Mouse (Mus musculus) retina, postnatal 7 days (tissue): ENCODE results near the gene Stk38l.
"Not testable (repeated sequence)": the region's sequence is repeated elsewhere in the genome, so short reads cannot be mapped to it uniquely, and the experiment has no call there.

Experiments used
- DNase-seq: peaks from one replicate; pipeline ENCODE4 v3.0.0-alpha.2; 2012; ENCODE audit warnings: low read depth, low spot score

Stk38l gene

DNA sequence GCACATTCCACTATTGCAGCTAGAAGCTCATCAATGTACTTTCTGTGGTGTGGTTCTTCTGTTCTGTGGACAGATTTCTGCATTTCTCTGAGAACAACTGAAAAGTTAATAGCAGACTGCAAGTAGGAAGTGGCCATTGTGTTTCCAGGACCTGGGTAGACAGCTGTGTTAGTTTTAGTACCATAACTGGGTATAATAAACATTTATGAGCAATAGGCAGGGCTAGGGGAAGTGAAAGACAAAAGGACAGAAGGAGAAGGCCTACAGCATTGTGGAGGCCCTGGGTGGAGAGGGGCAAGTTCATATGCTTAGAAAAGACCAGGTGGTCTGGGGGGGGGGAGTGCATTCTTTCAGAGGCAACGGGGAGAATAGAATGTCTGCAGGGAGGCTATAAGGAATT, 8.8 kb downstream of the Stk38l start:
- no peak for DNase-seq

- no peak for DNase-seq
Observed at GRCm38 (mm10) chr6:146738889-146739288, 14.1 kb downstream of the Stk38l start.

GRCm38 (mm10) chr6:146740724-146741123, 15.9 kb downstream of the Stk38l start:
- no peak for DNase-seq

DNA sequence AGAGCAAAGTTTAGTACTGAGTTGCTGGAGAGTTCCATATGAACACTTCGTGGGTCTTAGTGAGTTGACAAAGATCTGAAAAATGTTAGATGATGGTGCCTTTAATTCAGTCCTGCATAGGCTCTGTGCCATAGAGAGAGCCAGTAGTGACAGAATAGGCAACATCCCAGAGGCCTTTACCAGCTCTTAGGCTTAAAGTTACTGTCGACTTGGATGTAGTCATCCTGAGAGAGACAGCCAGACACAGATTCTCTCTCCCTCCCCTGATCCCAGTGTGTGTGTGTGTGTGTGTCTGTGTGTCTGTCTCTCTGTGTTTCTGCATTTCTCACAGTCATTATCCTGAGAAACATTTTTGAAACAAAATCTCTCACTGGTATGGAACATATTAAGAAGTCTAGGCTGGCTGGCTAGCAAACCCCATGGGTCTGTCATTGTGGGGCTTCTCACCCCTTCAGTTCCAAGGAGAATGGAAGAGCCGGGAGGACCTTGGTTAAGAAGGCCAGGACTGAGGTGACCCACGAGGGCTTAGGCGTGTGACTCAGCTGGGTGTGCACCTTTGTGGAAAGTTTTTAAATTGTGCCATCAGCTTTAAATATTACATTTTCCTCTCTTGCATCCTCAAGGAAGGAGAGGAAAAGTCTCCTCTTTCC, 17.3 kb downstream of the Stk38l start:
- DNase-seq, result no peak

DNA sequence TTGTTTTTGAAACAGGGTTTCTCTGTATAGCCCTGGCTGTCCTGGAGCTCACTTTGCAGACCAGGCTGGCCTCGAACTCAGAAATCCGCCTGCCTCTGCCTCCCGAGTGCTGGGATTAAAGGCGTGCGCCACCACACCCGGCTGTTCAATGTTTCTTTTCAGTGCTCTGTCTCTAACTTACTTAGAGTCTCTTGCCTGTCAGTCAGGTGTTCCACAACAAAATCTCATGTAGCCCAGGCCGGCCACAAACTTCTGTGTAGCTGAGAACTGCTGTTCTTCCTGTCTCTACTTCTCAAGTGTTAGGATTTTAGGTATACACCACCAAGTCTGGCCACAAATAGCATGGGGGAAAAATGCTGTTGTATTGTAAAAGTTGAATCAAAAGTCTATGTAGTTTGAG, 19.5 kb downstream of the Stk38l start:
- DNase-seq, result not testable (repeated sequence)

DNA sequence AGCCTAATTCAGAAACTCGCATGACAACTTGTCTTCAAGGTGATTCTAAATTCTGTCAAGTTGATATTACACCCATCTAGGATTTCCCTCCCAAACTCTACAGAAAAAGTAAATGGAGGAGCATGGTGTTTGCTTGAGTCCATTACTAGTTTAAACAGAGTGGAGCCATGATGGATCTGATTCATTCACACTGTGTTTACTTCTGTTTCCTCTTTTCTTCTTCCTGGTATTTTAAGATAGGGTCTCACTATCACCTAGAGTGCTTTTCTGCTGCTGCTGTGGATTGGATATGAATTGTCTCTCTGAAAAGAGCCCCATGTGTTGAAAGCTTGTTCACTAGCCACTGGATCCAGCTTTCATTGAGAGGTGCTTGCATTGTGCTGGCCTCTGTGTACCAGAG, 20.4 kb downstream of the Stk38l start:
- DNase-seq, result no peak

GRCm38 (mm10) chr6:146746577-146746976, 21.8 kb downstream of the Stk38l start:
- no peak for DNase-seq

GRCm38 (mm10) chr6:146747057-146747456, 22.3 kb downstream of the Stk38l start:
- no peak for DNase-seq

GRCm38 (mm10) chr6:146748271-146748670, 23.5 kb downstream of the Stk38l start:
- DNase-seq, result no peak

DNA sequence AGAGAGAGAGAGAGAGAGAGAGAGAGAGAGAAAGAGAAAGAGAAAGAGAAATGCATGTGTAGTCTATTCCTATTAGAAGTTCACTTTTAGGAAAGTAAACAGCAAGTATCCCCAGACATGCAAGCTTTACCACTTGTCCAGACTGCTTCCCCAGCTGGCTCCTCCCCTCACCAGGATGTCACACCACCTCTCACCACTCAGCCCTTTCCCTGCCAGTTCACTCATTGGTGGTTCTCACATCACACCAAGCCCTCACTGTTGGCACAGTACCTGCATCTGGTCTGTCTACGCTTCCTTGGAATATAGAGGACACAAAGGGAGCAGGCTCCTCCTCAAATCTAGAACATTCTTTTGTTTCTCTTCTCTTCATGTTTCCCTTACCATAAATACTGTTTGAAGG, 26.9 kb downstream of the Stk38l start:
- DNase-seq, result no peak

- DNase-seq, result no peak
Observed at GRCm38 (mm10) chr6:146752178-146752577, 27.4 kb downstream of the Stk38l start.

GRCm38 (mm10) chr6:146752612-146753011, 27.8 kb downstream of the Stk38l start:
- no peak for DNase-seq

DNA sequence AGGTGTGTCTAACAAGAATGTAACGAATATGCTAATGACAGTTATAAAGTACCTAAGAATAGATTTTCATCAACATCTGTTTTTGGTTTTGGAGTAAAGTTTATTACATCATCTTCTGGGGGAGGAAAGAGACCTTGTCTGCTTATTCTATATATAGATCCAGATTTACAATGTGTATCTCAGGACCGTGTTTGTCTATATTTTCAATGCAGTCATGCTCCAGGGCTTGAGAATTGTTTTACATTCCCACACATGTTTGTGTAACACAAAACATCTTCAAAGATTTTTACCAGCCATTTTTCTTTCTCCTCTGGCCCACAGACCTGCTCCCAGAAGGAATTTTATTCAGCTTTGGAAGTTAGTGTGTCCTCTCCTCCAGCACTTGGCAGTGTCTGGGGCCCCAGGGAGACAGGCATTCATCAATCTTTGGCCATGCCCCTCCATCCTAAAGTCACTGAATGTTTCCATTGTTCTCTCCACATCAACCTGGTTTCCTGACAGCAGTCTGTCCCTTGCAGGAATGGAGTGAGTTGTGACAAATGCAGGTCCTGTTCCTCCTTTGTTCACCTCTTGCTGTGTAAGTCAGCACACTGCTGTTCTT, 28.9 kb downstream of the Stk38l start:
- no peak for DNase-seq

- DNase-seq, result no peak
Observed at GRCm38 (mm10) chr6:146755136-146755535, 30.3 kb downstream of the Stk38l start.

- no peak for DNase-seq
Observed at GRCm38 (mm10) chr6:146755679-146756078, 30.9 kb downstream of the Stk38l start.

DNA sequence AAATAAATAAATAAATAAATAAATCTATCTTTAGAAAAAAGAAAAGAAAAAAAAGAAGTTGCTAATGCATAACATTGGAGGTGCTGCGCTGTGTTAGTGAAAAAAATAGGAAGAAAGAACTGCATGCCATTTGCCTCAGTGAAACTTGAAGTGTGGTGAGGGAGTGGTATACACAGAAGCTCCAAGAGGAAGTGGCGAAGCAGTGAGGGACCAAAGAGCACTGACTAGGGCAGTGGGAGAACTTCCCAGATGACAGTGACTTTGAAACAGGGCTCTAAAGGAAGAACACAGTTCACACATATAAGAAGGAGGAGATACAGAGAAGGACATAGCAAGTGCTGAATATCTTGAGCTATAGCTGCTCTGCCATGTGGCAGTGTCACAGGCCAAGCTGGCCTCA, 34.2 kb downstream of the Stk38l start:
- DNase-seq, result no peak

GRCm38 (mm10) chr6:146760022-146760421, 35.2 kb downstream of the Stk38l start:
- DNase-seq, result no peak

GRCm38 (mm10) chr6:146760736-146761135, 35.9 kb downstream of the Stk38l start:
- no peak for DNase-seq

DNA sequence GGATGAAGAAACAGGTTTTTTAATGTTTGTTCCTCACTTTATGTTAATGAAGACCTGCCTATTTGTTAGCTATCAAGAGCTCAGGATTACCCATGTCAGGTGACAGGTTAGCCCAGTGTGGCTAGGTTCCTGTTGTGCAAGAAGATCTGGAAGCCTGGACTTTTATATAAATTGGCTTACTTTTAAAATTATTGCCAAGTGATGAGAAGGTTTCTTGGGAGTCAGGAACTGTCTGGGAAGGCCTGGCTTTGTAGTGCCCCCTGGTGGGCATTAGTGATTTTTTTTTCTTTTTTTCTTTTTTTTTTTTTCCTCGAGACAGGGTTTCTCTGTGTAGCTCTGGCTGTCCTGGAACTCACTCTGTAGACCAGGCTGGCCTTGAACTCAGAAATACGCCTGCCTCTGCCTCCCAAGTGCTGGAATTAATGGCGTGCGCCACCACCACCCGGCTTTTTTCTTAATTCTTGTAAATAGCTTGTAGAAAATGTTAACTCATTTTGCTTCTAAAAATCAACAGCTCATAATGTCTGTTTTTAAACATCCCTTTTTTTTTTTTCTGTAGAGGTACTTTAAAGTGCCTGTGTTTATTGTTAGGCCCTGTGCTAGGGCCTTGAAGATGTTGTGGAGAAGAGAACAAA, 37.6 kb downstream of the Stk38l start:
- DNase-seq, result peak; percentile 16

- no peak for DNase-seq
Observed at GRCm38 (mm10) chr6:146764593-146764992, 39.8 kb downstream of the Stk38l start.

GRCm38 (mm10) chr6:146765270-146765669, 40.5 kb downstream of the Stk38l start:
- no peak for DNase-seq

GRCm38 (mm10) chr6:146768813-146769404, 44.1 kb downstream of the Stk38l start:
- DNase-seq, result no peak
